Mouse (Mus musculus) liver, adult 2 months (tissue): ENCODE data around the gene Zbtb3. TPM values are rescaled to one million over a fixed set of nuclear protein-coding genes. Genes with fewer than 3 reads are reported as not detected.
A peak's percentile ranks its signal among the peaks of the same experiment; 100 is the strongest.

Experiments
- DNase-seq: peaks from one replicate; pipeline ENCODE4 v3.0.0-alpha.2; 2011; ENCODE audit warnings: low read depth, low spot score; ENCODE audit errors: extremely low read depth
- H3K27ac ChIP-seq: fragments of 200-500 bp; replicated peaks from 2 replicates; pipeline ENCODE4 v1.5.1; 2012; ENCODE audit warnings: low read depth, mild to moderate bottlenecking, control low read depth, inconsistent platforms, low read length; ENCODE audit not compliant: insufficient read depth
- H3K27me3 ChIP-seq: fragments of 200-500 bp; 2 replicates; pipeline ENCODE4 v1.6.1; 2012; ENCODE audit warnings: mild to moderate bottlenecking, moderate library complexity, low read length, inconsistent platforms; ENCODE audit not compliant: control insufficient read depth, insufficient read depth
- H3K36me3 ChIP-seq: fragments of 200-500 bp; 2 replicates; pipeline ENCODE4 v1.6.1; 2012; ENCODE audit warnings: low read length, inconsistent platforms; ENCODE audit not compliant: control insufficient read depth, insufficient read depth
- H3K4me1 ChIP-seq: fragments of 200-500 bp; 2 replicates; pipeline ENCODE4 v1.6.1; 2011; ENCODE audit warnings: low read length; ENCODE audit not compliant: control insufficient read depth, insufficient read depth
- H3K4me3 ChIP-seq: fragments of 200-500 bp; 2 replicates; pipeline ENCODE4 v1.5.1; 2011; ENCODE audit warnings: low read depth, mild to moderate bottlenecking, control low read depth, low read length, moderate library complexity; ENCODE audit not compliant: insufficient read depth
- H3K79me2 ChIP-seq: fragments of 200-500 bp; 2 replicates; pipeline ENCODE4 v1.6.1; 2012; ENCODE audit warnings: inconsistent platforms, mild to moderate bottlenecking, low read length, moderate library complexity; ENCODE audit not compliant: control insufficient read depth, insufficient read depth
- H3K9ac ChIP-seq: fragments of 200-500 bp; 2 replicates; pipeline ENCODE4 v1.6.1; 2012; ENCODE audit warnings: low read depth, mild to moderate bottlenecking, control low read depth, inconsistent platforms, low read length
- CTCF ChIP-seq: fragments of 200-500 bp; IDR thresholded peaks from 2 replicates; pipeline ENCODE4 v1.5.1; 2011; ENCODE audit warnings: low read depth, low read length, control low read depth
- POLR2A ChIP-seq: fragments of 200-500 bp; IDR thresholded peaks from 2 replicates; pipeline ENCODE4 v1.6.1; 2011; ENCODE audit warnings: low read length, control low read depth; ENCODE audit not compliant: insufficient read depth; ENCODE audit errors: extremely low read depth
- WGBS: fragments of 180-500 bp; shearing (Covaris S2); methylation state at CpG from one replicate; pipeline ENCODE4 v1.1.7; 2018; 5-methylcytosine and 5-hydroxymethylcytosine counted together
- polyA plus RNA-seq: library from polyadenylated mRNA; depleted of rRNA; stranded (reverse); fragments of >200 nt; gene quantifications from 2 replicates; pipeline ENCODE4 v1.2.3, GENCODE M21; 2012
- total RNA-seq: library from RNA; depleted of rRNA; stranded (reverse); fragments of >200 nt; gene quantifications from 2 replicates; pipeline ENCODE4 v1.2.3, GENCODE M21; 2014

Gene Zbtb3
- total and polyA plus RNA-seq, 2 experiments = 0.37 to 0.43 TPM

DNA sequence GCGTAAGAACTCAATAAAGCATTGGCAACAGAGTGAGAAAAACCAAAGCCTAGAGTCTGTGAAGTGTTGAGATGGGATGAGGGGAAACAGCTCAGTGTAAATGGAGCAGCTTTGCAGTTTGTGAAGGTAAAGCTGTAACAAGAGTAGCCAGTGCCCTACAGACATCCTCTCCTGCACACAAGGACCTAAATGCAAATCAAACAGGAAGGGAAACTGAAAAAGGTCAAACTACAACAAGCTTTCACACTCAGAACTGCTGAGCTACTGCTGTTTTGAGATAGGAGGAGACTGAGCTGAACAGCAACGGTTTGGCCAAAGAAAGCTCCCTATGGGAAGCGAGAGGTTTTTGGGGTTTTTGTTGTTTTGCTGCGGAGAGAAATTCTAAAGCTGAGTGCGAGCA lies 4.5 kb downstream of the Zbtb3 start:
- 86% methylated on average over 5 of the region's 5 CpGs for WGBS
- no peak for TF ChIP-seq CTCF
- no peak for TF ChIP-seq POLR2A
- Histone ChIP-seq H3K27ac (no peak overlapping the region), H3K4me1 (peaks cover 2% of the 10 kb centered on the region; the same call in 1 of the 2 replicates), H3K27me3 (no peaks in the 10 kb centered on the region), H3K4me3 (no peak overlapping the region), H3K36me3 (peaks cover 19% of the 10 kb centered on the region), H3K79me2 (no peaks in the 10 kb centered on the region), H3K9ac (no peak overlapping the region)
- DNase-seq = peak; percentile 33

DNA sequence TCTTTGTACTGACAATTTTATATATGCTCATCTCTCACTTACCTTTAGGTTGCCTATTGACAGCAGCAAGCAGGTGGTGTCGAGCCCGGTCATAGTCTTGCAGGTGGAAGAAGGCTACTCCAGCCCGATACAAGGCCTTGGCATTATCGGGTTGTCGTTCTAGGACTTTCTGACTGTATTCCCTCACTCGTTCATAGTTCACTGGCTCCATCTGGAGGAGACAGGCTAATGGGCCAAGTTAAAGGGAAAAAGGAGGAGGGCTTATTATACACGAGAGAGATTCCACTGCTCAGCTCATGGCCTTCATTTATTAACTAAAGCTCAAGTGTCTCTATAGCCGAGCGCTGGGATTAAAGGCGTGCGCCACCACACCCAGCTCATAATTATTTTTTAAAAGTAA lies 13.5 kb downstream of the Zbtb3 start:
- H3K9ac ChIP-seq = no peak overlapping the region
- H3K36me3 ChIP-seq = peaks cover 21% of the 10 kb centered on the region
- no peaks in the 10 kb centered on the region for H3K27me3 ChIP-seq
- DNase-seq = no peak
- H3K79me2 ChIP-seq = peaks cover 8% of the 10 kb centered on the region; the same call in 1 of the 2 replicates
- no peak overlapping the region for H3K4me3 ChIP-seq
- no peak for TF ChIP-seq POLR2A
- no peak for TF ChIP-seq CTCF
- H3K27ac ChIP-seq = no peak overlapping the region
- peaks cover 11% of the 10 kb centered on the region for H3K4me1 ChIP-seq
- 84% methylated on average over 11 of the region's 11 CpGs for WGBS

DNA sequence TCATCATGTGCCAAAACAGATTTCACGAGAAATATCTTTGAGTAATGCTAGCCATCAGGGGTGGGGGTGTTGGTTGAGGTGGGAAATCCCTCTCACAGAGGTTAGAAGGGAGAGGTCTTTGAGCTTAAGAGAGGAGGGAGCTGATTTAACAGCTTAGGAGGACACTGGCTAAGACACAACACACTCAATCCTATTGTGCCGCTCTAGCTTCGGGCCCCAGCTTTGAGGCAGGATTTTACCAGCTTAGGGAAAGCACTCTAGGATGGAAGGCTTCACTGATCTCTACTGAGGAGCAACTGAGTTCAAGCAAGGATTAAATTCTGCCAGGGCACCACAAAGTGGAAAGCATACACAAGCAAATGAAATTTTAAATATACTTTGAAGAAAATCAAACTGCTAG lies 14.6 kb downstream of the Zbtb3 start:
- peaks cover 16% of the 10 kb centered on the region for H3K36me3 ChIP-seq

DNA sequence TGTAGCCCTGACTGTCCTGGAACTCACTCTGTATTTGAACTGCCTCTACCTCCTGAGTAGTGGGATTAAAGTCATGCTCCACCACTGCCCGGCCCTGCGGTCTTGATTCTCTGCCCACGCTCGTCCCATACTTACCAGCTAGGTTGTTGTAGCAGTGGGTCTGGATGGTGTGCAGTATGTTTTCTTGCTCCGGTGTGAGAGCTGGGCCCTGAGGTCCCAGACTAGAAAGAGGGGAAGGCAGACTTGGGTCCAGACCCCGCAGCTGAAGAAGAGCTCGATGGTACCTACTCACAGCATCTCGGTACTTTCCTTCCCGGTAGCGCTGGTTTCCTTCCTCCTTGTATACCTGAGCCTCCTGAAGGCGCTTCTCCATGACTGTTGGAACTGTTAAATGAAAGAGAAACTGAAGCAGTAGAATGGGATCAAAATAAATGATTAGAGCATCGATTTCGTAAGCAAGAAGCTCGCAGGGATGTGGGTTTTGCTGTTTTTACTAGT lies 16.0 kb downstream of the Zbtb3 start:
- Histone ChIP-seq H3K27me3 (no peaks in the 10 kb centered on the region), H3K4me1 (peaks cover 18% of the 10 kb centered on the region), H3K36me3 (peaks cover 14% of the 10 kb centered on the region), H3K79me2 (peaks cover 10% of the 10 kb centered on the region; the same call in 1 of the 2 replicates), H3K4me3 (peak overlapping the region; percentile 82), H3K9ac (peak overlapping the region; percentile 78), H3K27ac (peak overlapping the region; percentile 95)
- TF ChIP-seq CTCF (no peak), POLR2A (no peak)
- DNase-seq = no peak
- 13% methylated on average over 14 of the region's 14 CpGs for WGBS

More for the DNA sequence above, 14.6 kb downstream of the Zbtb3 start:
- Histone ChIP-seq H3K27ac (no peak overlapping the region), H3K4me3 (no peak overlapping the region), H3K27me3 (no peaks in the 10 kb centered on the region), H3K9ac (no peak overlapping the region), H3K4me1 (peaks cover 13% of the 10 kb centered on the region), H3K79me2 (peaks cover 10% of the 10 kb centered on the region; the same call in 1 of the 2 replicates)
- TF ChIP-seq POLR2A (no peak), CTCF (no peak)
- 71% methylated on average over 3 of the region's 3 CpGs for WGBS
- no peak for DNase-seq

DNA sequence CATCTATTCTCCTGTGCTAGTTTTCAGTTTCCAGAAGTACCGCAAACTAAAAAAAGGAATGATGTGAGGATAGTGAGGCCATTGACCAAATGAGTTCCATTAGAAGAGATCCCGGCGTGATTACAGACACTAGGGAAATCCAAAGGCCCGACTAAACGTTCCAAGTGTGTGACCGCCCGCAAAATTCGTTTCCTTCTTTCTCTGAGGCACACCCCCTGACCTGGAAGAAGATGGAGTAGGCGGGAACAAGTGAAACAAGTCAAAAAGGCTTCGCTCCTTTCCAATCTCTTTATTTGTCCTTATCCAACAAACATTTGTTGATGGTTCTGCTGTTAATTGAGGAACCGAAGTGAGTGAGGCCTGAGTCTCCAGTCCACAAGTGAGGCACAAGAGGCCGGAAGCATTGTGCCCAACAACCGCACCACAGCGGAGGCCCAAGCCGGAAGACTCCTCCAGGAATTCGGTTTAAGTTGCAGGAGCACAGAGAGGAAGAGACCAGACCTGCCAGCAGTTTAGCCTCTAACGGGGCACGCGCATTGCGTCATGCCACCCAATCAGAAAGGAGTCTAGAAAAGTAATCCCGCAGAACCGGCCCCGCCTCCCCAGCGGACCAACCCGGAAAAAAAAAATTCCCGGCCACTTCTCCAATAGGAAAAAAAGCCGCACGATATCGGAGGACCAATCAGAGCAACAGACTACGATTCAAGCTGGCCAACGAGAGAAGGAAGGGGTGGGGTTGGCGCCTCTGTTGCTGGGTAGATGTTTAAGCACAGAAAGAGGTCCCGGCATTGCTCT lies 16.6 kb downstream of the Zbtb3 start, which contains the start of gene Ttc9c:
Ttc9c (minus strand) TSS at position 533 of the 795 bp plus-strand sequence.
- Histone ChIP-seq H3K4me3 (peak within 1 kb of the TSS; percentile 82), H3K79me2 (peaks cover 10% of the 10 kb centered on the region; the same call in 1 of the 2 replicates), H3K27ac (peak within 1 kb of the TSS; percentile 96), H3K9ac (peak within 1 kb of the TSS; percentile 93), H3K4me1 (peaks cover 18% of the 10 kb centered on the region), H3K36me3 (peaks cover 21% of the 10 kb centered on the region), H3K27me3 (no peaks in the 10 kb centered on the region)
- DNase-seq = peak; percentile 97
- TF ChIP-seq CTCF (no peak), POLR2A (peak; percentile 60; the same call in 1 of the 2 replicates)
- WGBS = under 1% methylated on average over 33 of the region's 33 CpGs
